In the genomic region with DNA sequence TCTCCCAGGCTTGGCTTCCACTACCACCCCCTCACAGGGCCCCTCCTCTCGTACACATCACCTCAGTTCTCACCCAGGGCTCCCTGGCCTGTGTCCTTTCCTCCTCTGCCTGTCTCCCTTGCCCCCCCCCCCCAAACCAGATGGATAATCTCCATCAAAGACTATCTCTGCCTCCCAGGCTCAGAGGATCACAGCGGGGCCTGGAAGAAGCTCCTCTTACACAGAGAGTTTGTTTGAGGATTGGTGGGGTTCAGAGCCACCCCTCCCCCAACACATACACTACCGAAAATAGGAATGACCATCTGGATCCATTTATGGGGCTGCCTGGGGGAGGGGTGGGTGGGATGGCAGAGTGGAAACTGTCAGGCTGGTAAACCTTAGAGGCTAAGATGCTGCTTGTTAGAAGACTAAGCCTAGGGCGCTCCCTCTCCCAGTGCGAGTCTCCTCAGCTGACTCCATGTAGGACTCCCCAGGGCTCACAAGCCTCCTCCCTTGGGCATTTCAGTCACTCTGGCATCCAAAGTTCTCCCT, we compare ENCODE assay signal across 8 mouse cellular contexts. TPM values are rescaled to one million over a fixed set of nuclear protein-coding genes. Genes with fewer than 3 reads are reported as not detected.
DNase-seq lines count a peak whose midpoint lies in the region; ATAC-seq and TF ChIP-seq lines count a peak whose summit lies in the region.

No protein-coding gene starts in this region.

- 44% methylated on average over 5 of the region's 5 CpGs for WGBS in liver, embryonic 15.5 days (ENCODE audit: insufficient replicate concordance)
- 48% methylated on average over 5 of the region's 5 CpGs for WGBS in liver, postnatal 0 days (ENCODE audit: insufficient replicate concordance)
- 17% methylated on average over 5 of the region's 5 CpGs for WGBS in intestine, embryonic 15.5 days

- TF ChIP-seq EP300 in liver, postnatal 0 days (IDR thresholded peaks at IDR 0.05; ENCODE audit: low read depth), result no peak

- peak; percentile 48 for DNase-seq in adrenal gland, postnatal 14 days
- no peak for DNase-seq in adrenal gland, postnatal 4 days (ENCODE audit: low spot score in 2 of 2)
- no peak for DNase-seq in liver, postnatal 0 days
- DNase-seq in retina, embryonic 14.5 days (ENCODE audit: low spot score), result peak; percentile 42
- no peak for DNase-seq in thymus, postnatal 25 days
- DNase-seq in lung, postnatal 4 days, result no peak

- no peak overlapping the region for H3K27ac ChIP-seq in liver, embryonic 15.5 days (replicated peaks)
- no peak overlapping the region for H3K27ac ChIP-seq in liver, postnatal 0 days (ENCODE audit: low read depth)
- H3K27ac ChIP-seq in intestine, embryonic 15.5 days, result peak overlapping the region; percentile 68

- H3K4me3 ChIP-seq in liver, embryonic 15.5 days (replicated peaks), result no peak overlapping the region
- H3K4me3 ChIP-seq in liver, postnatal 0 days (ENCODE audit: low read depth, low read length), result no peak overlapping the region
- no peak overlapping the region for H3K4me3 ChIP-seq in intestine, embryonic 15.5 days (replicated peaks)

- H3K9ac ChIP-seq in liver, embryonic 15.5 days, result peak overlapping the region; percentile 25; the same call in 1 of the 2 replicates
- H3K9ac ChIP-seq in liver, postnatal 0 days (replicated peaks), result no peak overlapping the region
- H3K9ac ChIP-seq in intestine, embryonic 15.5 days, result no peak overlapping the region

- H3K27me3 ChIP-seq in liver, embryonic 15.5 days, result no peaks in the 10 kb centered on the region
- no peaks in the 10 kb centered on the region for H3K27me3 ChIP-seq in liver, postnatal 0 days (ENCODE audit: insufficient read depth, low read length)
- H3K27me3 ChIP-seq in intestine, embryonic 15.5 days (replicated peaks), result no peaks in the 10 kb centered on the region

- H3K4me2 ChIP-seq in liver, embryonic 15.5 days, result no peak overlapping the region
- no peak overlapping the region for H3K4me2 ChIP-seq in liver, postnatal 0 days (ENCODE audit: low read depth, low read length)
- H3K4me2 ChIP-seq in intestine, embryonic 15.5 days (replicated peaks), result no peak overlapping the region

- H3K9me3 ChIP-seq in liver, embryonic 15.5 days (replicated peaks), result no peaks in the 10 kb centered on the region
- H3K9me3 ChIP-seq in liver, postnatal 0 days (ENCODE audit: low read length), result no peaks in the 10 kb centered on the region
- H3K9me3 ChIP-seq in intestine, embryonic 15.5 days, result no peaks in the 10 kb centered on the region

- peaks cover 64% of the 10 kb centered on the region for H3K4me1 ChIP-seq in liver, embryonic 15.5 days (replicated peaks)
- H3K4me1 ChIP-seq in liver, postnatal 0 days (ENCODE audit: insufficient read depth), result peaks cover 34% of the 10 kb centered on the region
- peaks cover 11% of the 10 kb centered on the region; the same call in 1 of the 2 replicates for H3K4me1 ChIP-seq in intestine, embryonic 15.5 days (replicated peaks)

- no peaks in the 10 kb centered on the region for H3K36me3 ChIP-seq in liver, embryonic 15.5 days (replicated peaks)
- H3K36me3 ChIP-seq in liver, postnatal 0 days (replicated peaks; ENCODE audit: insufficient read depth, low read length), result no peaks in the 10 kb centered on the region
- H3K36me3 ChIP-seq in intestine, embryonic 15.5 days, result no peaks in the 10 kb centered on the region

- TF ChIP-seq CTCF in liver, postnatal 0 days (IDR thresholded peaks at IDR 0.05; ENCODE audit: low read depth), result no peak

- no peak for ATAC-seq in liver, embryonic 15.5 days (ENCODE audit: insufficient read depth)
- no peak for ATAC-seq in liver, postnatal 0 days
- no peak for ATAC-seq in intestine, embryonic 15.5 days

RNA-seq across cellular contexts. Expression of gene Tmem222, which starts 4.4 kb away (rescaled TPM):
- total RNA-seq in adrenal gland, postnatal 14 days (2021), result 48.7 and 55.0 TPM in 2 replicates
- 10 to 100 TPM; 65.5 to 78.0 TPM for total RNA-seq in adrenal gland, postnatal 4 days (2021)
- polyA plus RNA-seq in liver, embryonic 15.5 days (2015; fragmentation: Nextera tagmentation; extraction: Ambion mirVana), result 35.8 and 42.3 TPM in 2 replicates
- polyA plus RNA-seq in liver, postnatal 0 days (2015; fragmentation: Nextera tagmentation; extraction: Ambion mirVana), result 29.6 and 30.8 TPM in 2 replicates
- polyA plus RNA-seq in intestine, embryonic 15.5 days (2015; fragmentation: Nextera tagmentation; extraction: Ambion mirVana), result 68.7 and 72.2 TPM in 2 replicates

RNA-seq across cellular contexts. Expression of gene Sytl1, which starts 19.1 kb away (rescaled TPM):
- 5.3 and 6.2 TPM in 2 replicates for total RNA-seq in adrenal gland, postnatal 14 days (2021)
- total RNA-seq in adrenal gland, postnatal 4 days (2021), result 1 to 10 TPM; 1.5 to 2.4 TPM
- 0.92 and 1.0 TPM in 2 replicates for polyA plus RNA-seq in liver, embryonic 15.5 days (2015; fragmentation: Nextera tagmentation; extraction: Ambion mirVana)
- polyA plus RNA-seq in liver, postnatal 0 days (2015; fragmentation: Nextera tagmentation; extraction: Ambion mirVana), result 1.0 and 1.3 TPM in 2 replicates
- polyA plus RNA-seq in intestine, embryonic 15.5 days (2015; fragmentation: Nextera tagmentation; extraction: Ambion mirVana), result 2.7 and 3.0 TPM in 2 replicates

RNA-seq across cellular contexts. Expression of gene Map3k6, which starts 41.4 kb away (rescaled TPM):
- total RNA-seq in adrenal gland, postnatal 14 days (2021), result 35.3 and 61.4 TPM in 2 replicates
- total RNA-seq in adrenal gland, postnatal 4 days (2021), result 10 to 100 TPM; 24.8 to 25.2 TPM
- 2.0 and 2.9 TPM in 2 replicates for polyA plus RNA-seq in liver, embryonic 15.5 days (2015; fragmentation: Nextera tagmentation; extraction: Ambion mirVana)
- 1.2 and 1.3 TPM in 2 replicates for polyA plus RNA-seq in liver, postnatal 0 days (2015; fragmentation: Nextera tagmentation; extraction: Ambion mirVana)
- polyA plus RNA-seq in intestine, embryonic 15.5 days (2015; fragmentation: Nextera tagmentation; extraction: Ambion mirVana), result 3.0 and 3.2 TPM in 2 replicates

Comparison
In these comparisons a context has a peak if more than half of its experiments do, and no peak if none do; other contexts are left out.
1. DNase-seq: peak in adrenal gland, postnatal 14 days (single experiment) and retina, embryonic 14.5 days (single experiment); none in adrenal gland, postnatal 4 days (0 of 2), liver, postnatal 0 days (single experiment), thymus, postnatal 25 days (single experiment) and lung, postnatal 4 days (0 of 2).